Mouse (Mus musculus) MEL (cell line): Measurements from ENCODE around the gene Spag5. TPM values are rescaled to one million over a fixed set of nuclear protein-coding genes. Genes with fewer than 3 reads are reported as not detected.
A peak's percentile ranks its signal among the peaks of the same experiment; 100 is the strongest.

ENCODE experiments used
- DNase-seq: peaks from one replicate; pipeline ENCODE4 v3.0.0; 2011; ENCODE audit warnings: low read depth, low spot score
- H3K27ac ChIP-seq: 2 replicates; pipeline ENCODE4 v1.5.1; 2012; ENCODE audit warnings: low read depth, mild to moderate bottlenecking, control low read depth, low read length, moderate library complexity; ENCODE audit not compliant: control insufficient read depth
- H3K27me3 ChIP-seq, 2 experiments: fragments of 150-350 bp in 1 of 2; sonication (generic) in 1 of 2; 2 replicates each; pipeline ENCODE4 v1.6.1; 2012; ENCODE audit warnings: low read length in 2 of 2, mild to moderate bottlenecking in 2 of 2, improper control_type of control experiment in 1 of 2, moderate library complexity in 1 of 2; ENCODE audit not compliant: insufficient read depth in 2 of 2, control insufficient read depth in 1 of 2
- H3K36me3 ChIP-seq, 2 experiments: 2 replicates each; pipeline ENCODE4 v1.6.1; 2012 to 2014; ENCODE audit warnings: low read length in 2 of 2, improper control_type of control experiment in 1 of 2, inconsistent platforms in 1 of 2, mild to moderate bottlenecking in 1 of 2; ENCODE audit not compliant: insufficient read depth in 2 of 2, control insufficient read depth in 1 of 2
- H3K4me1 ChIP-seq, 2 experiments: fragments of 150-350 bp in 1 of 2; sonication (generic) in 1 of 2; 2 replicates each; pipeline ENCODE4 v1.6.1; 2012; ENCODE audit warnings: low read length in 2 of 2, improper control_type of control experiment in 1 of 2, mild to moderate bottlenecking in 1 of 2; ENCODE audit not compliant: insufficient read depth in 2 of 2, control insufficient read depth in 1 of 2
- H3K4me3 ChIP-seq, 2 experiments: fragments of 150-350 bp in 1 of 2; sonication (generic) in 1 of 2; 2 replicates each; pipeline ENCODE4 v1.5.1; 2012; ENCODE audit warnings: low read depth in 2 of 2, low read length in 2 of 2, mild to moderate bottlenecking in 2 of 2, moderate library complexity in 2 of 2, control low read depth in 1 of 2, improper control_type of control experiment in 1 of 2; ENCODE audit not compliant: control insufficient read depth in 1 of 2, insufficient read depth in 1 of 2
- H3K79me2 ChIP-seq: 2 replicates; pipeline ENCODE4 v1.6.1; 2012; ENCODE audit warnings: mild to moderate bottlenecking, low read length, moderate library complexity; ENCODE audit not compliant: control insufficient read depth, poor library complexity, insufficient read depth
- H3K9ac ChIP-seq: 2 replicates; pipeline ENCODE4 v1.6.1; 2012; ENCODE audit warnings: low read depth, mild to moderate bottlenecking, control low read depth, low read length, moderate library complexity; ENCODE audit not compliant: control insufficient read depth, poor library complexity, severe bottlenecking
- H3K9me3 ChIP-seq: fragments of 150-350 bp; sonication (generic); replicated peaks from 2 replicates; pipeline ENCODE4 v1.6.1; 2012; ENCODE audit warnings: mild to moderate bottlenecking, low read length, improper control_type of control experiment, moderate library complexity; ENCODE audit not compliant: insufficient read depth
- BHLHE40 ChIP-seq: IDR thresholded peaks from 2 replicates; pipeline ENCODE4 v1.6.1; 2012; ENCODE audit warnings: low read depth, mild to moderate bottlenecking, inconsistent platforms, low read length, improper control_type of control experiment, borderline replicate concordance
- CHD1 ChIP-seq: IDR thresholded peaks from 2 replicates; pipeline ENCODE4 v1.6.1; 2012; ENCODE audit warnings: low read depth, mild to moderate bottlenecking, inconsistent platforms, low read length, improper control_type of control experiment
- CHD2 ChIP-seq: IDR thresholded peaks from 2 replicates; pipeline ENCODE4 v1.6.1; 2011; ENCODE audit warnings: low read length, improper control_type of control experiment
- CTCF ChIP-seq, 3 experiments: IDR thresholded peaks in 2 of 3; conservative IDR thresholded peaks in 1 of 3; 2 replicates each; pipeline ENCODE4 v1.5.1; 2011 to 2012; ENCODE audit warnings: low read length in 3 of 3, low read depth in 2 of 3, mild to moderate bottlenecking in 2 of 3, improper control_type of control experiment in 1 of 3, inconsistent platforms in 1 of 3, mixed read lengths in 1 of 3, moderate library complexity in 1 of 3; ENCODE audit not compliant: control insufficient read depth in 1 of 3, insufficient read depth in 1 of 3, poor library complexity in 1 of 3, severe bottlenecking in 1 of 3
- E2F4 ChIP-seq: IDR thresholded peaks from 2 replicates; pipeline ENCODE4 v1.6.1; 2011; ENCODE audit warnings: low read depth, low read length, improper control_type of control experiment, borderline replicate concordance
- ELF1 ChIP-seq: IDR thresholded peaks from 2 replicates; pipeline ENCODE4 v1.6.1; 2014; ENCODE audit warnings: low read depth, mild to moderate bottlenecking, inconsistent platforms, low read length, improper control_type of control experiment, moderate library complexity
- EP300 ChIP-seq, 2 experiments: IDR thresholded peaks; 2 replicates each; pipeline ENCODE4 v1.6.1; 2011; ENCODE audit warnings: improper control_type of control experiment in 2 of 2, low read length in 2 of 2, low read depth in 1 of 2, mild to moderate bottlenecking in 1 of 2
- ETS1 ChIP-seq: IDR thresholded peaks from 2 replicates; pipeline ENCODE4 v1.6.1; 2012; ENCODE audit warnings: low read depth, mild to moderate bottlenecking, inconsistent platforms, low read length, improper control_type of control experiment, moderate library complexity
- GABPA ChIP-seq: IDR thresholded peaks from 2 replicates; pipeline ENCODE4 v1.6.1; 2012; ENCODE audit warnings: low read depth, mild to moderate bottlenecking, inconsistent platforms, low read length, improper control_type of control experiment, moderate library complexity
- GATA1 ChIP-seq: IDR thresholded peaks from 2 replicates; pipeline ENCODE4 v1.6.1; 2011; ENCODE audit warnings: low read depth, low read length, improper control_type of control experiment
- HCFC1 ChIP-seq: IDR thresholded peaks from 2 replicates; pipeline ENCODE4 v1.6.1; 2012; ENCODE audit warnings: low read depth, mild to moderate bottlenecking, inconsistent platforms, low read length, improper control_type of control experiment, moderate library complexity
- MAX ChIP-seq: IDR thresholded peaks from 2 replicates; pipeline ENCODE4 v1.6.1; 2011; ENCODE audit warnings: low read length, improper control_type of control experiment
- MAZ ChIP-seq: IDR thresholded peaks from 2 replicates; pipeline ENCODE4 v1.6.1; 2012; ENCODE audit warnings: low read depth, mild to moderate bottlenecking, inconsistent platforms, low read length, improper control_type of control experiment
- MEF2A ChIP-seq: IDR thresholded peaks from 2 replicates; pipeline ENCODE4 v1.6.1; 2014; ENCODE audit warnings: low read depth, mild to moderate bottlenecking, inconsistent platforms, low read length, improper control_type of control experiment; ENCODE audit not compliant: poor library complexity, insufficient replicate concordance, severe bottlenecking; ENCODE audit errors: extremely low read depth
- NELFE ChIP-seq: IDR thresholded peaks from 2 replicates; pipeline ENCODE4 v1.6.1; 2011; ENCODE audit warnings: low read depth, low read length, improper control_type of control experiment
- NRF1 ChIP-seq: IDR thresholded peaks from 2 replicates; pipeline ENCODE4 v1.6.1; 2014; ENCODE audit warnings: low read depth, mild to moderate bottlenecking, inconsistent platforms, low read length, improper control_type of control experiment, moderate library complexity; ENCODE audit not compliant: poor library complexity, insufficient read depth, severe bottlenecking
- POLR2A ChIP-seq, 2 experiments: IDR thresholded peaks; 2 replicates each; pipeline ENCODE4 v1.6.1; 2011 to 2012; ENCODE audit warnings: low read length in 2 of 2, mild to moderate bottlenecking in 2 of 2, control low read depth in 1 of 2, improper control_type of control experiment in 1 of 2, low read depth in 1 of 2, moderate library complexity in 1 of 2; ENCODE audit not compliant: control insufficient read depth in 1 of 2, insufficient read depth in 1 of 2, poor library complexity in 1 of 2
- POLR2AphosphoS2 ChIP-seq: IDR thresholded peaks from 2 replicates; pipeline ENCODE4 v1.6.1; 2011; ENCODE audit warnings: low read length, improper control_type of control experiment
- POLR2AphosphoS5 ChIP-seq: IDR thresholded peaks from 2 replicates; pipeline ENCODE4 v1.6.1; 2012; ENCODE audit warnings: low read depth, borderline replicate concordance, mild to moderate bottlenecking, inconsistent platforms, low read length, moderate library complexity, mixed read lengths
- RAD21 ChIP-seq: IDR thresholded peaks from 2 replicates; pipeline ENCODE4 v1.6.1; 2011; ENCODE audit warnings: mild to moderate bottlenecking, low read depth, low read length, improper control_type of control experiment
- RCOR1 ChIP-seq: IDR thresholded peaks from 2 replicates; pipeline ENCODE4 v1.6.1; 2012; ENCODE audit warnings: low read depth, mild to moderate bottlenecking, inconsistent platforms, low read length, improper control_type of control experiment
- SIN3A ChIP-seq: IDR thresholded peaks from 2 replicates; pipeline ENCODE4 v1.6.1; 2012; ENCODE audit warnings: low read length, improper control_type of control experiment, inconsistent platforms
- SMC3 ChIP-seq: IDR thresholded peaks from 2 replicates; pipeline ENCODE4 v1.6.1; 2011; ENCODE audit warnings: low read depth, low read length, improper control_type of control experiment
- TAL1 ChIP-seq: IDR thresholded peaks from 2 replicates; pipeline ENCODE4 v1.6.1; 2012; ENCODE audit warnings: mild to moderate bottlenecking, inconsistent platforms, low read length, moderate library complexity, mixed read lengths
- TBP ChIP-seq: IDR thresholded peaks from 2 replicates; pipeline ENCODE4 v1.8.0; 2011; ENCODE audit warnings: low read depth, low read length, improper control_type of control experiment
- UBTF ChIP-seq: IDR thresholded peaks from 2 replicates; pipeline ENCODE4 v1.6.1; 2012; ENCODE audit warnings: low read depth, mild to moderate bottlenecking, inconsistent platforms, low read length, improper control_type of control experiment, moderate library complexity, borderline replicate concordance; ENCODE audit not compliant: insufficient read depth
- USF1 ChIP-seq: IDR thresholded peaks from 2 replicates; pipeline ENCODE4 v1.6.1; 2014; ENCODE audit warnings: low read depth, mild to moderate bottlenecking, inconsistent platforms, low read length, improper control_type of control experiment, moderate library complexity
- ZC3H11A ChIP-seq: IDR thresholded peaks from 2 replicates; pipeline ENCODE4 v1.6.1; 2012; ENCODE audit warnings: low read depth, mild to moderate bottlenecking, inconsistent platforms, low read length, improper control_type of control experiment
- ZMIZ1 ChIP-seq: IDR thresholded peaks from 2 replicates; pipeline ENCODE4 v1.6.1; 2012; ENCODE audit warnings: low read depth, mild to moderate bottlenecking, inconsistent platforms, low read length, improper control_type of control experiment, moderate library complexity
- polyA plus RNA-seq, 2 experiments: library from polyadenylated mRNA; stranded (reverse) in 1 of 2; unstranded in 1 of 2; fragments of >175 nt in 1 of 2; fragments of >200 nt in 1 of 2; gene quantifications; 2 replicates each; pipeline versions ENCODE4 v1.2.1 to v1.2.4; 2012; ENCODE audit warnings: low replicate concordance in 2 of 2, low read depth in 1 of 2; ENCODE audit not compliant: insufficient read length in 2 of 2, insufficient read depth in 1 of 2, missing spikeins in 1 of 2
- total RNA-seq: library from RNA; depleted of rRNA; stranded (reverse); fragments of 300-350 nt; gene quantifications from 2 replicates; pipeline ENCODE4 v1.2.3, GENCODE M21; 2012

Spag5 gene
- total and polyA plus RNA-seq, 3 experiments, result 40.1 to 274 (median 77.5) TPM

DNA sequence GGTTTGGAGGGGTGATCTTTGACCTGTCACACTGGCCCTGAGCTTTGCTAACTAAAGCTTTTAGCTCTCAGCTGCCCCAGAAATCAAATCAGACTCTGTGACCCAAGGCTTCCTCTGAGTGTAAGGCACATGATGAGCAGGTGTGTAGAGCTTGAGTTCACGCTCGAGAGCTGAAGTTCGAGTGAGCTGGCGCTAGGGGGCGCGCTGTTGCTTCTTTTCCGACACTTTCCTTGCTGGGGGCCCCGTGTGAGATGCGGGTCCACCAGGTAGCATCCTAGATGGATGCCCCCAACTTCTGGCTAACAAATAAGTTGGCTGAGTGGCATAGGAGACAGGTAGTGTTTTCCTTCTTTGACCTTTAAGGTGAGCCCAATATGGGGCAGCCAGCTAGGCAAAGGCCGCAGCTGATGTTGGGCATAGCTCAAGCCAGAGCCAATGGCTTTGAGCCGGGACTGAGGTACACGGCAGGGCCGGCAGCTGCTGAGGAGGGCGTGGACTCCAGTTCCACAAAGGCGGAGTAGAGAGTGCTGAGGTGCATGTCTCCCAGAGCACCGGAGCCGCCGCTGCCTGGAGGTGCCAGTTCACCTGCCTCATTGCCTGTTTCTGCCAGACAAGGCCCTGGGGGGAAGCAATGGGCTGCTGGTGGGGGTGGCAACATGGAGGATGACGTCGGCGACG, 57.1 kb downstream of the Spag5 start:
- Histone ChIP-seq H3K27me3 (no peaks in the 10 kb centered on the region), H3K9ac (no peak overlapping the region), H3K4me1 (peaks cover 0 to 17% of the 10 kb centered on the region in 2 experiments; a peak in 2 of 4 replicates), H3K36me3 (peaks cover 0 to 2% of the 10 kb centered on the region in 2 experiments; a peak in 2 of 4 replicates), H3K79me2 (no peaks in the 10 kb centered on the region), H3K9me3 (no peaks in the 10 kb centered on the region), H3K4me3 (no peak overlapping the region), H3K27ac (no peak overlapping the region)
- no peak for TF ChIP-seq SIN3A
- TF ChIP-seq CHD1, result no peak
- TF ChIP-seq CTCF (IDR thresholded peaks at IDR 0.05 in 2 of 3, conservative IDR thresholded peaks at IDR 0.05 in 1 of 3; ENCODE audit: control insufficient read depth in 1 of 3, insufficient read depth in 1 of 3, low read depth in 2 of 3, low read length in 3 of 3, poor library complexity in 1 of 3, severe bottlenecking in 1 of 3), result peak; percentile 87 to 98 (median 92)
- TF ChIP-seq POLR2AphosphoS5, result no peak
- peak; percentile 36 for TF ChIP-seq RAD21
- no peak for TF ChIP-seq GATA1
- TF ChIP-seq ETS1, result no peak
- TF ChIP-seq USF1, result no peak; the same call in 1 of the 2 replicates
- TF ChIP-seq MAX, result 0 out of 2 replicates have a peak, but pooled peaks have one; percentile 27
- peak; percentile 62; the same call in 1 of the 2 replicates for TF ChIP-seq MAZ
- TF ChIP-seq SMC3, result peak; percentile 38
- DNase-seq, result peak; percentile 79

DNA sequence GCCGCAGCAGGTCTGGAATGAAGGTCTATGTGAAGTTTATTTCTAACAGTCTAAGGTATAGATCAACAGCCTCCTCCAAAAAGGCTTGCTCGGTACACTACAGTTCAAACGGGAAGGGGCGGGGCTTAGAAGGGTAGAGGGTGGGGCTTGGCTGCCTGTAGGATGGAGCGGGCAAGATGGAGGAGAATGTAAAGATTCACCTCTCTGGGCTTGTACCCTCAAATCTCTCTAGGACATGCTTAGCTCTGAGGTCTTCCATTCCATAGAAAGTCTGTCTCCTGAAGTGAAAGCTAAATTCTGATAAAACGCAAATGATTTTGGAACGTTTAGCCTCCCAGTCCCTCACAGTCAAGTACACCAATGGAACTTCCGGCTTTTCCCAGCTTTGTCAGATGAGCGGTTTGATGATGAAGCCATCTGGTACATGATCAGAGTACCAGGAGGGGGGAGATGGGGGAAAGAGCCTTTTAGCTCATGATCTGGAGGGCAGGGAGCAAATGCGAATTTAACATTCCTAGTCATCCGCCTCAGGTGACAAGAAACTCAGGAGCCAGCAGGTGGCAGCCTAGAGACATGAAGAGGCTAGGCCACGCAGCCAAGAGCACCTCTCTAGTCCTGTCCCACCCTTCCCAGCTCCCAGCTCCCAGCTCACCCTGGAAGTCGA, 58.9 kb downstream of the Spag5 start:
- H3K9ac ChIP-seq, result peak overlapping the region; percentile 56
- TF ChIP-seq GABPA (no peak), ZC3H11A (peak; percentile 49), ZMIZ1 (0 out of 2 replicates have a peak, but pooled peaks have one; percentile 45), E2F4 (no peak), ELF1 (peak; percentile 55), SIN3A (peak; percentile 27), TBP (no peak), MAX (no peak), RCOR1 (no peak), TAL1 (no peak), POLR2AphosphoS2 (no peak), CHD2 (no peak), POLR2A (IDR thresholded peaks at IDR 0.05; ENCODE audit: control insufficient read depth in 1 of 2, insufficient read depth in 1 of 2, low read depth in 1 of 2, low read length in 2 of 2, poor library complexity in 1 of 2) (peak in 1 of 2 experiments; percentile 52; a peak in 2 of 4 replicates), UBTF (no peak), GATA1 (no peak), EP300 (IDR thresholded peaks at IDR 0.05; ENCODE audit: low read depth in 1 of 2, low read length in 2 of 2) (no peak), BHLHE40 (no peak), NELFE (peak; percentile 51), HCFC1 (peak; percentile 54; the same call in 1 of the 2 replicates), MEF2A (no peak), NRF1 (0 out of 2 replicates have a peak, but pooled peaks have one; percentile 6), ETS1 (no peak)

More for the DNA sequence above, 58.9 kb downstream of the Spag5 start:
- Histone ChIP-seq H3K4me1 (peaks cover 0 to 10% of the 10 kb centered on the region in 2 experiments; a peak in 2 of 4 replicates), H3K27ac (no peak overlapping the region), H3K9me3 (no peaks in the 10 kb centered on the region), H3K36me3 (no peaks in the 10 kb centered on the region; a peak in 1 of 4 replicates), H3K79me2 (no peaks in the 10 kb centered on the region), H3K27me3 (peaks cover 0 to 2% of the 10 kb centered on the region in 2 experiments; a peak in 2 of 4 replicates), H3K4me3 (peak overlapping the region; percentile 64 to 73)
- DNase-seq, result peak; percentile 94
